Mouse (Mus musculus): Measurements from ENCODE around the gene Ptgfrn.

- TF ChIP-seq CTCF (IDR thresholded peaks at IDR 0.05; ENCODE audit: borderline replicate concordance, insufficient read depth, low read length): no peak
- no peak for TF ChIP-seq POLR2A (IDR thresholded peaks at IDR 0.05; ENCODE audit: low read depth, low read length)
Measured at GRCm38 (mm10) chr3:101076966-101077709, 32.9 kb downstream of the Ptgfrn start.

Data from embryonic fibroblast, embryonic 13.5 days (primary cell).